17 mouse cellular contexts compared by ENCODE assay signal in genomic region chr11:119168851-119169250, GRCm38 (mm10). TPM values are rescaled to one million over a fixed set of nuclear protein-coding genes. Genes with fewer than 3 reads are reported as not detected.
"Had no signal": no experiment of that assay in that cellular context is flagged by ENCODE, and none has a peak within 500 bp of the region (broad histone marks: within the 10 kb centered on the region; RNA-seq: fewer than 3 reads in every experiment).

No protein-coding gene starts in this region.

- H3K9me3 ChIP-seq: neural tube, embryonic 13.5 days; neural tube, embryonic 15.5 days; stomach, embryonic 15.5 days had no signal

- H3K27ac ChIP-seq: neural tube, embryonic 13.5 days; neural tube, embryonic 15.5 days; stomach, embryonic 15.5 days; stomach, postnatal 0 days had no signal

- DNase-seq: retina, postnatal 1 day; right cerebral cortex, adult 18-20 months; right cerebral cortex, postnatal 14 days; right cerebral cortex, postnatal 25 days; right cerebral cortex, postnatal 4 days; spleen, adult 18-20 months; thymus, adult 18-20 months; thymus, adult 2 months; thymus, postnatal 14 days; thymus, postnatal 25 days; thymus, postnatal 36 days; thymus, postnatal 4 days had no signal

- H3K9ac ChIP-seq: neural tube, embryonic 13.5 days; neural tube, embryonic 15.5 days; stomach, embryonic 15.5 days had no signal

- H3K36me3 ChIP-seq: neural tube, embryonic 15.5 days; stomach, embryonic 15.5 days had no signal

- H3K4me3 ChIP-seq: neural tube, embryonic 13.5 days; neural tube, embryonic 15.5 days; stomach, embryonic 15.5 days had no signal

- H3K4me2 ChIP-seq: neural tube, embryonic 13.5 days; neural tube, embryonic 15.5 days; stomach, embryonic 15.5 days had no signal

- H3K27me3 ChIP-seq: neural tube, embryonic 13.5 days; neural tube, embryonic 15.5 days; stomach, embryonic 15.5 days had no signal

RNA-seq across cellular contexts. Expression of gene Ccdc40, which starts 59.5 kb away (rescaled TPM):
- total RNA-seq: neutrophil, adult 5-6 weeks had no signal
